Mouse (Mus musculus): ENCODE measurements around the gene Fam50b.

GRCm38 (mm10) chr13:34789176-34789818 lies 54.6 kb downstream of the Fam50b start:
- no peak for TF ChIP-seq CTCF (IDR thresholded peaks at IDR 0.05; ENCODE audit: insufficient read depth, low read length)
- TF ChIP-seq POLR2A (IDR thresholded peaks at IDR 0.05; ENCODE audit: borderline replicate concordance, extremely low read depth, low read depth, low read length) = no peak

Data from lung, adult 2 months (tissue).